Mouse (Mus musculus): ENCODE measurements around the gene Acr. TPM values are rescaled to one million over a fixed set of nuclear protein-coding genes. Genes with fewer than 3 reads are reported as not detected.

Gene Acr
- total and polyA plus RNA-seq, 3 experiments, result not detected

DNA sequence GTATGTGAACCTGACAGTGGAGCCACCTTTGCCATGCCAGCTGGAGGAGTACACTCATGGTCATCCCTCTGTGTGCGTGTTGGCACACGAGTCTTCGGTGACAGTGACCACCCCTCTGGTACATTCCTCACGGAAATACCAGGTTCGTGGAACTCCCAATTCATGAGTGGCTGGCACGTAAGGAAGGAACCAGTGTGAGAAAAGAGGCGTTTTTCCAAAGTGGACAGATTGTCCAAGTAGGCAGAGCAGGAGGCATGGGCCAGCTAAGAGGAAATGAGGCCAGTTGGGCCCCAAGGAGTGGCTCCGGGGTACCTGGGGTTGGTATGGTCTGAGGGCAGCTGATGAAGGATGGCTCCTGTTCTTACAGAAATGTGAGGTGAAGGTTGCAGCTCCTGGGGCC lies 42.7 kb upstream of the Acr start:
- Histone ChIP-seq H3K36me3 (replicated peaks in 1 of 2; ENCODE audit: control insufficient read depth in 1 of 2, insufficient read depth in 1 of 2, low read length in 1 of 2) (no peaks in the 10 kb centered on the region), H3K27me3 (replicated peaks) (peaks cover 27% of the 10 kb centered on the region), H3K79me2 (replicated peaks; ENCODE audit: control insufficient read depth, extremely low read depth, insufficient read depth, poor library complexity, severe bottlenecking) (no peaks in the 10 kb centered on the region), H3K4me1 (ENCODE audit: control insufficient read depth in 1 of 2, insufficient read depth in 2 of 2) (peaks cover 0 to 6% of the 10 kb centered on the region in 2 experiments; a peak in 2 of 4 replicates), H3K9ac (ENCODE audit: insufficient read depth, low read depth) (no peak overlapping the region), H3K27ac (ENCODE audit: insufficient read depth, low read depth) (no peak overlapping the region), H3K4me2 (ENCODE audit: insufficient read depth, low read depth, poor library complexity, severe bottlenecking) (no peak overlapping the region), H3K4me3 (replicated peaks in 1 of 3; ENCODE audit: low read depth in 2 of 3, low read length in 2 of 3, poor library complexity in 1 of 3) (no peak overlapping the region), H3K9me3 (replicated peaks; ENCODE audit: low read length) (peaks cover 3% of the 10 kb centered on the region)
- in situ Hi-C loops (cut with MboI; ENCODE audit: low pct_ligation_motif_present, low pct_unique_long_range_greater_than_20kb, low sequenced_read_pairs) (no loop called here), dilution Hi-C loops (cut with MboI; ENCODE audit: extremely low pct_ligation_motif_present, extremely low pct_unique_long_range_greater_than_20kb, low sequenced_read_pairs) (no loop called here)
- DNase-seq (ENCODE audit: extremely low read depth), result no peak
- no peak for TF ChIP-seq CHD2 (IDR thresholded peaks at IDR 0.05; ENCODE audit: low read length)
- TF ChIP-seq E2F4 (IDR thresholded peaks at IDR 0.05; ENCODE audit: insufficient replicate concordance, low read depth, low read length), result no peak
- TF ChIP-seq ZC3H11A (IDR thresholded peaks at IDR 0.05; ENCODE audit: low read depth, low read length), result no peak
- no peak for TF ChIP-seq ZKSCAN1 (IDR thresholded peaks at IDR 0.05; ENCODE audit: borderline replicate concordance, low read depth, low read length)
- no peak for TF ChIP-seq CHD1 (IDR thresholded peaks at IDR 0.05; ENCODE audit: low read depth, low read length)
- TF ChIP-seq MEF2A (IDR thresholded peaks at IDR 0.05; ENCODE audit: borderline replicate concordance, low read depth, low read length), result no peak
- no peak for TF ChIP-seq TBP (conservative IDR thresholded peaks at IDR 0.05; ENCODE audit: low read depth, low read length)
- TF ChIP-seq NELFE (IDR thresholded peaks at IDR 0.05; ENCODE audit: low read depth, low read length), result no peak
- no peak for TF ChIP-seq HCFC1 (IDR thresholded peaks at IDR 0.05; ENCODE audit: low read depth, low read length)
- no peak for TF ChIP-seq MYC (IDR thresholded peaks at IDR 0.05; ENCODE audit: low read depth, low read length)
- TF ChIP-seq JUND (conservative IDR thresholded peaks at IDR 0.05; ENCODE audit: low read depth, low read length), result no peak
- TF ChIP-seq BHLHE40 (IDR thresholded peaks at IDR 0.05; ENCODE audit: low read depth, low read length), result no peak
- no peak for TF ChIP-seq EP300 (IDR thresholded peaks at IDR 0.05; ENCODE audit: low read length)
- no peak for TF ChIP-seq ELF1 (IDR thresholded peaks at IDR 0.05; ENCODE audit: low read depth, low read length)
- TF ChIP-seq MAX (IDR thresholded peaks at IDR 0.05; ENCODE audit: low read length), result no peak
- no peak for TF ChIP-seq UBTF (IDR thresholded peaks at IDR 0.05; ENCODE audit: low read depth, low read length)
- no peak for TF ChIP-seq SIN3A (IDR thresholded peaks at IDR 0.05; ENCODE audit: low read length)
- TF ChIP-seq CTCF (conservative IDR thresholded peaks at IDR 0.05 in 1 of 2, IDR thresholded peaks at IDR 0.05 in 1 of 2; ENCODE audit: low read depth in 2 of 2, low read length in 2 of 2), result no peak
- no peak for TF ChIP-seq USF2 (conservative IDR thresholded peaks at IDR 0.05; ENCODE audit: low read depth, low read length)
- no peak for TF ChIP-seq KAT2A (IDR thresholded peaks at IDR 0.05; ENCODE audit: insufficient replicate concordance, low read length)

DNA sequence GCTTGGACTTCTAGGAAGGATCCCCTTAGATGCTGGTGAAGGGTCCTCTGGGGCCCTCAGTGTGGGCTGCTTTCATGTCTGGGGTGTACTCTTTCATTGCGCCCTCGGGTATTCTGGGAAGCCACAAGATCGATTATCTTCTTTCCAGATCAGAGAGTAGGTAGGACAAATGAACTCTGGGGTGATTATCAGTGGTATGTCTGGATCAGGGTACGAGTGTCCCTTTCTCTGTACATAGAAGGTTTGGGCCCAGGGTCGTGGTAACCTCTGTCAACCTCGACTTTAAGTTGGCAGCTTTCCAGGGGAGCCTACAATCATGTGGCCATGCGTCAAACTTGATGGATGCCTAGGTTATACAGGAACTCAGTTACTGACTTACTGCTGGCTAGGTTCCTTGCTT lies 42.2 kb upstream of the Acr start:
- H3K4me3 ChIP-seq (replicated peaks in 1 of 3; ENCODE audit: low read depth in 2 of 3, low read length in 2 of 3, poor library complexity in 1 of 3), result no peak overlapping the region
- H3K9me3 ChIP-seq (replicated peaks; ENCODE audit: low read length), result peaks cover 3% of the 10 kb centered on the region
- H3K4me1 ChIP-seq (ENCODE audit: control insufficient read depth in 1 of 2, insufficient read depth in 2 of 2), result peaks cover 0 to 5% of the 10 kb centered on the region in 2 experiments; a peak in 2 of 4 replicates
- H3K4me2 ChIP-seq (ENCODE audit: insufficient read depth, low read depth, poor library complexity, severe bottlenecking), result no peak overlapping the region
- peaks cover 28% of the 10 kb centered on the region for H3K27me3 ChIP-seq (replicated peaks)
- no peaks in the 10 kb centered on the region for H3K36me3 ChIP-seq (replicated peaks in 1 of 2; ENCODE audit: control insufficient read depth in 1 of 2, insufficient read depth in 1 of 2, low read length in 1 of 2)
- no peak overlapping the region for H3K9ac ChIP-seq (ENCODE audit: insufficient read depth, low read depth)
- TF ChIP-seq KAT2A (IDR thresholded peaks at IDR 0.05; ENCODE audit: insufficient replicate concordance, low read length), result no peak
- TF ChIP-seq EP300 (IDR thresholded peaks at IDR 0.05; ENCODE audit: low read length), result no peak
- TF ChIP-seq MAZ (IDR thresholded peaks at IDR 0.05; ENCODE audit: low read depth, low read length), result no peak
- no peak for TF ChIP-seq UBTF (IDR thresholded peaks at IDR 0.05; ENCODE audit: low read depth, low read length)
- no peak for TF ChIP-seq CTCF (conservative IDR thresholded peaks at IDR 0.05 in 1 of 2, IDR thresholded peaks at IDR 0.05 in 1 of 2; ENCODE audit: low read depth in 2 of 2, low read length in 2 of 2)
- no peak for TF ChIP-seq SMC3 (IDR thresholded peaks at IDR 0.05; ENCODE audit: low read depth, low read length)
- no peak for TF ChIP-seq NRF1 (IDR thresholded peaks at IDR 0.05; ENCODE audit: low read depth, low read length)
- TF ChIP-seq JUN (IDR thresholded peaks at IDR 0.05; ENCODE audit: insufficient read depth, low read depth, low read length), result no peak
- no peak for TF ChIP-seq BHLHE40 (IDR thresholded peaks at IDR 0.05; ENCODE audit: low read depth, low read length)
- no peak for TF ChIP-seq ELF1 (IDR thresholded peaks at IDR 0.05; ENCODE audit: low read depth, low read length)
- no peak for TF ChIP-seq CHD2 (IDR thresholded peaks at IDR 0.05; ENCODE audit: low read length)
- no peaks in the 10 kb centered on the region for H3K79me2 ChIP-seq (replicated peaks; ENCODE audit: control insufficient read depth, extremely low read depth, insufficient read depth, poor library complexity, severe bottlenecking)
- in situ Hi-C loops (cut with MboI; ENCODE audit: low pct_ligation_motif_present, low pct_unique_long_range_greater_than_20kb, low sequenced_read_pairs), result no loop called here
- DNase-seq (ENCODE audit: extremely low read depth), result no peak
- dilution Hi-C loops (cut with MboI; ENCODE audit: extremely low pct_ligation_motif_present, extremely low pct_unique_long_range_greater_than_20kb, low sequenced_read_pairs), result no loop called here
- H3K27ac ChIP-seq (ENCODE audit: insufficient read depth, low read depth), result no peak overlapping the region
